Comparison of ENCODE assay signal across 27 mouse cellular contexts in the genomic region with DNA sequence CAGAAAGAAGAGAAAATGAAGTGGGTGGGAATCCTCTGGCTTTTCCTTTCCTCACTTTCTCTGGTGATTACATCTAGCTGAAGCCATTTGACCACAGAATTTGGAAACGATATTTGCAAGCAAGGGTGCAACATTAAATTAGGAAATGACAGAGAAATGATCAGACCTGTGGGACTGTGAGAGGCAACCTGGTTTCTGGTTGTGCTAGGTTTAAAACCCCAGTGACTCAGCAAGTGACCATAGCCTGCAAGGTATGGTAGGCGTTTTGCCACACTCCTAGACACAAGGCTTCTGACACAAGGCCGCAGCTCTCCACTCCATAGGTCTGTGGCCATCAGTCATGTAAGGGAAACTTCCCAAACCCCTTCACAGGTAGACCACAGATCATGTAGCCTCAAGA. TPM values are rescaled to one million over a fixed set of nuclear protein-coding genes. Genes with fewer than 3 reads are reported as not detected.
A peak's percentile ranks its signal among the peaks of the same experiment; 100 is the strongest.
DNase-seq lines count a peak whose midpoint lies in the region; ATAC-seq lines count a peak whose summit lies in the region.
"Had no signal": no experiment of that assay in that cellular context is flagged by ENCODE, and none has a peak within 500 bp of the region (broad histone marks: within the 10 kb centered on the region; RNA-seq: fewer than 3 reads in every experiment).

No protein-coding gene starts in this region.

- H3K27me3 ChIP-seq in heart, embryonic 10.5 days (ENCODE audit: insufficient read depth, poor library complexity, severe bottlenecking) = no peaks in the 10 kb centered on the region
- H3K27me3 ChIP-seq: embryonic facial prominence, embryonic 13.5 days; embryonic facial prominence, embryonic 15.5 days; forebrain, embryonic 12.5 days had no signal

- no peaks in the 10 kb centered on the region for H3K36me3 ChIP-seq in heart, embryonic 10.5 days
- H3K36me3 ChIP-seq: embryonic facial prominence, embryonic 13.5 days; embryonic facial prominence, embryonic 15.5 days; forebrain, embryonic 10.5 days; forebrain, embryonic 12.5 days had no signal

- no peaks in the 10 kb centered on the region for H3K4me1 ChIP-seq in heart, embryonic 10.5 days
- H3K4me1 ChIP-seq: embryonic facial prominence, embryonic 13.5 days; embryonic facial prominence, embryonic 15.5 days; forebrain, embryonic 10.5 days; forebrain, embryonic 12.5 days had no signal

- no peak overlapping the region for H3K4me3 ChIP-seq in heart, embryonic 10.5 days
- H3K4me3 ChIP-seq: embryonic facial prominence, embryonic 13.5 days; embryonic facial prominence, embryonic 15.5 days; erythroblast, embryonic 14.5 days; forebrain, embryonic 10.5 days; forebrain, embryonic 12.5 days had no signal

- DNase-seq in heart, adult 11 months = peak; percentile 46
- no peak for DNase-seq in heart, embryonic 10.5 days (ENCODE audit: low spot score)
- DNase-seq in lung, postnatal 36 days = peak; percentile 37
- DNase-seq in lung, adult 18-20 months = no peak
- DNase-seq in 416B (ENCODE audit: low read depth) (peak; percentile 50), adipocyte (ENCODE audit: low spot score) (no peak)
- no peak for DNase-seq in cerebellum, postnatal 10 days
- DNase-seq: adrenal gland, adult 8-10 months; adrenal gland, postnatal 14 days; adrenal gland, postnatal 36 days; cerebellum, adult 11-12 months; cerebellum, adult 2 months; cerebellum, adult 9-10 months; cerebellum, postnatal 14 days; cerebellum, postnatal 36 days; embryo, embryonic 11 days had no signal

- H3K27ac ChIP-seq in heart, embryonic 10.5 days = no peak overlapping the region
- H3K27ac ChIP-seq: embryonic facial prominence, embryonic 13.5 days; embryonic facial prominence, embryonic 15.5 days; forebrain, embryonic 10.5 days; forebrain, embryonic 12.5 days had no signal

- WGBS in heart, embryonic 10.5 days = 80% methylated on average over 3 of the region's 3 CpGs

- peak; percentile 60 for ATAC-seq in megakaryocyte, adult 5-6 weeks (ENCODE audit: poor library complexity, severe bottlenecking)
- ATAC-seq: forebrain, embryonic 14.5 days; forebrain, embryonic 16.5 days had no signal

- no peaks in the 10 kb centered on the region for H3K9me3 ChIP-seq in heart, embryonic 10.5 days
- H3K9me3 ChIP-seq: embryonic facial prominence, embryonic 13.5 days; embryonic facial prominence, embryonic 15.5 days; forebrain, embryonic 10.5 days; forebrain, embryonic 12.5 days had no signal

RNA-seq across cellular contexts. Expression of gene Cd200r3, which starts 41.4 kb away (rescaled TPM):
- polyA plus RNA-seq in heart, embryonic 10.5 days (2016; fragmentation: Nextera tagmentation; extraction: Ambion mirVana) = 0.36 and 0.54 TPM in 2 replicates
- total RNA-seq in megakaryocyte, adult 5-6 weeks (2015) = 47.9 and 51.3 TPM in 2 replicates
- 38.5 and 47.3 TPM in 2 replicates for total RNA-seq in megakaryocyte, adult 5-6 weeks (2017)
- total RNA-seq: adrenal gland, adult 18-20 months; adrenal gland, postnatal 36 days; ES-E14 had no signal
- polyA plus RNA-seq: cerebellum, adult 2 months; embryonic facial prominence, embryonic 11.5 days; embryonic facial prominence, embryonic 13.5 days; erythroblast, embryonic 14.5 days; forebrain, embryonic 10.5 days; forebrain, embryonic 12.5 days; forebrain, embryonic 14.5 days; forebrain, embryonic 16.5 days had no signal

Comparison
In these comparisons a context has a peak if more than half of its experiments do, and no peak if none do; other contexts are left out.
1. DNase-seq: peak in heart, adult 11 months (single experiment), lung, postnatal 36 days (single experiment) and 416B (single experiment); none in heart, embryonic 10.5 days (single experiment), lung, adult 18-20 months (0 of 2), cerebellum, postnatal 10 days (0 of 2) and adipocyte (single experiment).